Mouse (Mus musculus) adipose tissue, adult 10 weeks (tissue): Measurements from ENCODE around the gene Ercc5. TPM values are rescaled to one million over a fixed set of nuclear protein-coding genes. Genes with fewer than 3 reads are reported as not detected.

ENCODE experiments used
- polyA plus RNA-seq: library from polyadenylated mRNA; stranded (reverse); fragments of 350-450 nt; fragmentation: Illumina TruSeq; extraction: RNeasy Lipid Tissue Mini Kit (QIAGEN cat#74804); gene quantifications from one replicate; pipeline ENCODE4 v1.2.3, GENCODE M21; 2014; ENCODE audit warnings: low read depth, low replicate concordance

The Ercc5 gene
- 14.4 TPM for polyA plus RNA-seq

DNA sequence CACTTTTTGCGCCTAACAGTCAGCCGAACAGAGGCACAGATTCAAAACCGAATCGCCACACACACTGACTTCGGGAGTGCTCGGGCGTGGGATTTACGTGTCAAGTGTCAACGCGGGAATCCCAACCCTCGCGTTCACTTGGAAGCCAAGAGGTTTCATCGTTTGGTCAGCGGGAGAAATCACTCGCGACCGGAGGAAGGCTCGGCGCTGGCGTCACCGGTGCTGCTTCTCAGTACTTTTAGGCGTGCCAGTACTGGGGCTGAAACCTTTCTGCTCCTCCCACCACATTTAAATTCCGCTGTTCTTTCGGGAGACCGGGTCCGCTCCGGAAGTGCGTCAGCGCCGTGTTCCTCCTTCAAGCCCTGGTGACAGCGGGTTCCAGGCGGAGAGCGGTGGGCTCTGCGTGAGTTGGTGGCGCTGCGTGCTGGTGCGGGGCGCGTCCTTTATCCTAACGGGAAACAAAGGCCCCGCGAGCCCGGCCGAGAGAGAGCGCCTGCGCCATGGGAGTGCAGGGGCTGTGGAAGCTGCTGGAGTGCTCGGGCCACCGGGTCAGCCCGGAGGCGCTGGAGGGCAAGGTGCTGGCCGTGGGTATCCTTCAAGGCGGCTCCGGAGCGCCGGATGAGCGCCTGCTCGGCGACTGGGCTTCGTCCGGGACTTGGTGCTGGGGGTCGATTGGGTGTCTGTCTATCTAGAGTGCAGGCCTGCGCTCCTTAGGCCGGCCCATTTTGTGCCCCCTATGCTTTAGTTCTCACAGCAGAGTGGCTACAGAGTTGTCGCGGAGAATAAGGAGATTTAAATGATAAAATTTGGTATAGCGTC is at the start of gene Ercc5:
Ercc5 (plus strand) TSS at position 182 of the 819 bp plus-strand sequence.

DNA sequence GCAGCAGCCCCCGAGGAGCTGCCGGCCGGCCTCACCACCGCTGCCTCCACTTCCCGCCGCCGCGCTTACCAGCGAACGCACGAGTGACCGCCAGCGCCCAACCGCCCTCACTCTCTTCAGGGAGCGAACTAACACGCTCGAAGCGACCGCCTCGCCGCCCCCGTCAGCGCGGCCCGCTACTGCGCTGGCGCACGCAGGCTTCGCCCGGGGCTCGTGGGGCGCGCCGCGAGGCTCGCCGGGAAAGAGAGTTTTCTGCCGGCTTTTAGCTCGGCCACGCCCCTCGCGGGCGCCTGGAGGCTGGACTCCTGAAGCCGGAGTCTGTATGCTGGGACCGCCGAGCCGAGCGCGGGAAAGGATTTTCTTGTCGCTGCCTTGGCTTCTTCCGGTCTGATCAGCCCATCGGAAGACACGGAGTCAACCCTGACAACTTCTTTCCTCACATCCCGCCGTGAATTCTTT is 45.3 kb upstream of the Ercc5 start, which contains the start of gene Tex30:
Tex30 (minus strand) TSS at position 183 of the 459 bp plus-strand sequence.

DNA sequence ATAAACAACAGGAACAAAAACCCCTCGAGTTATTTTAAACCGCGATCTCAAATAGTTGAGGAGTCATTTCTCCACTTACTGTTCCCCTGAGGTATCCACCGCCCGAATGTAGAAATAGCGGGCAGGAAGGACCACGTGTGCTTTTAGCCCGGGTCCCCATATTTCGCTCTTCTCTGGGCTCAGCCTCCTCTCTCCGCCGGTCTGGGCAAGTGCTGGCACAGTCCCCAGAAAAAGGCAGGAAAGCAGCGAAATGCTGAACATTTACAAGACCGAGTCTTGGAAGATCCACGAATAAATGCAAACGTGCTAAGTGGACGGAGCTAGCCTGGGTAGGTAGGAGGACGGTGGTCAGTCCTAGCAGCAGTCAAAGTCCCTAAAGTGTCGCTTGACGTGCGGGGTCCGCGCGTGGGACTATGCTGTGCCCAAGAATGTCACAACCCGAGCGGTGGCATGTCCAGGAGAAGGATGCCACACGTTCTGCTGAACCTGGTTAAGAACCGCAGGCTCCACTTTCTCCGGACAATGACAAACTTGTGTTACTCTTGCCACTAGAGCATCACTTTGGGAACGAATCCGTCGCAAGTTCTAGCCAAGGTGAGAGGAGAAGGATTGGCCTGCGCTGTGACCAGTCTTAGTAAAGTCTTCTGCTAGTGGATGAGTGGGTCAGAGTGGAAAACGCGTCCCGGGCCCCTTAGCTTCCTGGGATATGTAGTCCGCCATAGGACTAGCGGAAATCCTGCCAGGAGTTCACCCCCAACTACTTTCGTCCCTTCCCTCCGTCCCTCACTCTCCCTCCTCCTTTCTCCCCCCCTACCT is 29.1 kb upstream of the Ercc5 start, which contains the start of the genes Kdelc1 and Bivm:
Kdelc1 (minus strand) TSS at position 570 of the 816 bp plus-strand sequence.
Bivm (plus strand) TSS at position 719 of the 816 bp plus-strand sequence.

DNA sequence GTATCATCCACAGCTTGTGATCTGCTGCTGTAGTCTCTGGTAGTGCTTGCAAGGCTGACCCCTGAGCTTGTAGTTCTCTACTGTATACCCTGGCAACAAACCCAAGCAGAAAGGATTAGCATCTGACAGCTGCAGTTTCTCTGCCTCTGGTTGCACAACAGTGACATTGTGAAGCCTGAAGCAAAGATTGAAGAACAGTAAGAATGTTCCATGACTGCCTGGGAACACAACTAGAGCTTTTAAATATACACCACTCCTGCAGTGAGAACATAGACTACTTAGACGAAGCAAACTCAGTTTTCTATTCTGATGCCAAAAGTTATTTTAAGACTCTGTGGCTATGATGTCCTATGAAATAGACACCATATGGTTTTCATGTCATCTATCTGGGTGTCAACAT is 71.3 kb downstream of the Ercc5 start, which contains the start of gene Mettl21e:
Mettl21e (minus strand) TSS at position 86 of the 400 bp plus-strand sequence.

Other genes starting within 250 kb of the Ercc5 start
- gene Tpp2, start 214.1 kb upstream of the Ercc5 start, polyA plus RNA-seq = 26.1 TPM
- gene Mettl21c, start 127.7 kb upstream of the Ercc5 start, polyA plus RNA-seq = not detected
- 0.25 TPM for gene Gm8251, start 85.8 kb upstream of the Ercc5 start, polyA plus RNA-seq
- gene Tex30, start 45.3 kb upstream of the Ercc5 start, polyA plus RNA-seq = 10.4 TPM
- 12.2 TPM for gene Kdelc1, start 28.9 kb upstream of the Ercc5 start, polyA plus RNA-seq
- 17.1 TPM for gene Bivm, start 28.8 kb upstream of the Ercc5 start, polyA plus RNA-seq
- gene Mettl21e, start 71.2 kb downstream of the Ercc5 start, polyA plus RNA-seq = not detected